ENCODE assay signal across 14 mouse cellular contexts in the genomic region with DNA sequence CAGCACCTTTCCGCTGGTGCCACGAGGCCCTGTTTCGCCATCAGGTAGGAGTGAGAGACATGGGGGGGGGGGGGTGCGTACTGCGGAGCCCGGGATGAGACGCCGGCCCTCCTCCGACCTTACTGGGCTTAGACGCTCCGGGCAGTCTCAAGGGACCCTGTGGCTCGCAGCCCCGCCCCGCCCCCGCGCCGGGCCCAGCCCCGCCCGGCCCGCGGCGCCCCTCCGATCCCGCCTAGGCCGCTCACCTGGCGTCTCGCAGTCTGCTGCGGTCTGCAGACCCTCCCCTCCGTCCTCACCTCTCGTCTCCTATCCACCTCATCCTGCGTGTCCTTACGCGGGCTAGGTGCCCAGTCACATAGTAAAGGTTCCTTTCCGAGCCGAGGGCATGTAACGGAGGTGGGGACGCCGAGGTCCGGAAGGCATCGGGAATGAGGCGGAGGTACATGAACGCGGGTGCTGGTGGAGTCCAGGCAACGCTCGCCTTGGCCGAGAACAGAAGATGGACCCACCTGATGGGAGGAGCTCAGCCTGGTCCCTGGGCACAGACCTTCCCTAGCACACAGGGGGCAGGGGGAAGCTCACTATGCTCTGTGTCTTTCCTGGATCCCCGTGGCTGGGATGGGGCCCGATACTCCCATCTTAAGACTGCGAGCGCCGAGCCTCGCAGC. TPM values are rescaled to one million over a fixed set of nuclear protein-coding genes. Genes with fewer than 3 reads are reported as not detected.
A peak's percentile ranks its signal among the peaks of the same experiment; 100 is the strongest.
DNase-seq lines count a peak whose midpoint lies in the region; ATAC-seq and TF ChIP-seq lines count a peak whose summit lies in the region.
"Had no signal": no experiment of that assay in that cellular context is flagged by ENCODE, and none has a peak within 500 bp of the region (broad histone marks: within the 10 kb centered on the region; RNA-seq: fewer than 3 reads in every experiment).

No protein-coding gene starts in this region.

- H3K9me3 ChIP-seq in hindbrain, embryonic 12.5 days (replicated peaks), result no peaks in the 10 kb centered on the region
- H3K9me3 ChIP-seq in hindbrain, embryonic 13.5 days, result no peaks in the 10 kb centered on the region
- no peaks in the 10 kb centered on the region for H3K9me3 ChIP-seq in ES-E14 (ENCODE audit: control insufficient read depth, insufficient read depth, low read depth, low read length)
- no peaks in the 10 kb centered on the region for H3K9me3 ChIP-seq in embryonic facial prominence, embryonic 11.5 days (replicated peaks; ENCODE audit: control insufficient read depth, low read length)
- H3K9me3 ChIP-seq in midbrain, embryonic 13.5 days, result no peaks in the 10 kb centered on the region

- WGBS in hindbrain, embryonic 12.5 days, result under 1% methylated on average over 52 of the region's 52 CpGs
- 2% methylated on average over 38 of the region's 52 CpGs for WGBS in hindbrain, embryonic 13.5 days
- 1% methylated on average over 49 of the region's 52 CpGs for WGBS in embryonic facial prominence, embryonic 11.5 days
- under 1% methylated on average over 51 of the region's 52 CpGs for WGBS in midbrain, embryonic 13.5 days

- H3K9ac ChIP-seq in hindbrain, embryonic 12.5 days, result no peak overlapping the region
- no peak overlapping the region for H3K9ac ChIP-seq in hindbrain, embryonic 13.5 days
- no peak overlapping the region for H3K9ac ChIP-seq in ES-E14 (ENCODE audit: insufficient read depth, low read depth, low read length, poor library complexity, severe bottlenecking)
- no peak overlapping the region for H3K9ac ChIP-seq in embryonic facial prominence, embryonic 11.5 days (replicated peaks; ENCODE audit: low read length)
- no peak overlapping the region for H3K9ac ChIP-seq in midbrain, embryonic 13.5 days (replicated peaks)

- DNase-seq in ES-E14 (ENCODE audit: low read depth, low spot score), result no peak
- DNase-seq in embryonic facial prominence, embryonic 11.5 days (ENCODE audit: low spot score), result peak; percentile 19
- no peak for DNase-seq in adrenal gland, adult (ENCODE audit: inconsistent age in 2 of 2, low spot score in 1 of 2)
- DNase-seq in gastrocnemius, postnatal 14 days, result no peak
- DNase-seq: adrenal gland, postnatal 25 days; cerebellum, adult 9-11 months; kidney, adult 18-20 months; right cerebral cortex, postnatal 25 days; thymus, postnatal 36 days had no signal

- peaks cover 98% of the 10 kb centered on the region for H3K27me3 ChIP-seq in hindbrain, embryonic 12.5 days
- H3K27me3 ChIP-seq in hindbrain, embryonic 13.5 days, result peaks cover 97% of the 10 kb centered on the region
- H3K27me3 ChIP-seq in embryonic facial prominence, embryonic 11.5 days (ENCODE audit: control insufficient read depth, insufficient read depth, low read length), result peaks cover 78% of the 10 kb centered on the region
- H3K27me3 ChIP-seq in midbrain, embryonic 13.5 days, result peaks cover 98% of the 10 kb centered on the region

- peak overlapping the region; percentile 34 for H3K4me2 ChIP-seq in hindbrain, embryonic 12.5 days (replicated peaks)
- H3K4me2 ChIP-seq in hindbrain, embryonic 13.5 days, result no peak overlapping the region
- H3K4me2 ChIP-seq in embryonic facial prominence, embryonic 11.5 days (ENCODE audit: low read depth, low read length), result peak overlapping the region; percentile 35
- 0 out of 2 replicates have a peak overlapping the region, but pooled peaks have one; percentile 13 for H3K4me2 ChIP-seq in midbrain, embryonic 13.5 days (replicated peaks)

- intact Hi-C loops in gastrocnemius, postnatal 14 days (cut with DNase I; ENCODE audit: low total_unique reads), result no loop called here

- H3K4me3 ChIP-seq in hindbrain, embryonic 12.5 days, result peak overlapping the region; percentile 20
- H3K4me3 ChIP-seq in hindbrain, embryonic 13.5 days, result no peak overlapping the region; the same call in 1 of the 2 replicates
- H3K4me3 ChIP-seq in ES-E14 (ENCODE audit: insufficient read depth in 1 of 2, low read depth in 1 of 2, low read length in 2 of 2, poor library complexity in 1 of 2, severe bottlenecking in 1 of 2), result peak overlapping the region; percentile 35 to 45; a peak in 2 of 4 replicates
- H3K4me3 ChIP-seq in embryonic facial prominence, embryonic 11.5 days (ENCODE audit: low read depth, low read length), result peak overlapping the region; percentile 13
- H3K4me3 ChIP-seq in midbrain, embryonic 13.5 days (replicated peaks), result no peak overlapping the region

- in situ Hi-C loops in ES-E14 (cut with MboI; ENCODE audit: low sequenced_read_pairs in 2 of 2, unreplicated experiment in 2 of 2), result loop anchor here in 1 of 2 experiments (25.0 kb wide), 2 partner anchors 1685 to 1960 kb away; a partner anchor contains a TSS

- H3K4me1 ChIP-seq in hindbrain, embryonic 12.5 days, result peaks cover 14% of the 10 kb centered on the region
- peaks cover 15% of the 10 kb centered on the region for H3K4me1 ChIP-seq in hindbrain, embryonic 13.5 days (replicated peaks)
- peaks cover 0 to 6% of the 10 kb centered on the region in 2 experiments; a peak in 1 of 4 replicates for H3K4me1 ChIP-seq in ES-E14 (ENCODE audit: control insufficient read depth in 2 of 2, insufficient read depth in 2 of 2, low read length in 2 of 2, poor library complexity in 1 of 2)
- H3K4me1 ChIP-seq in embryonic facial prominence, embryonic 11.5 days (ENCODE audit: control insufficient read depth, insufficient read depth, low read length), result peaks cover 3% of the 10 kb centered on the region
- H3K4me1 ChIP-seq in midbrain, embryonic 13.5 days (replicated peaks), result peaks cover 14% of the 10 kb centered on the region

- H3K27ac ChIP-seq in hindbrain, embryonic 12.5 days, result no peak overlapping the region
- H3K27ac ChIP-seq in hindbrain, embryonic 13.5 days, result no peak overlapping the region
- H3K27ac ChIP-seq in ES-E14 (ENCODE audit: insufficient read depth, low read depth, low read length, poor library complexity, severe bottlenecking), result no peak overlapping the region
- no peak overlapping the region for H3K27ac ChIP-seq in embryonic facial prominence, embryonic 11.5 days (replicated peaks; ENCODE audit: low read depth, low read length)
- H3K27ac ChIP-seq in midbrain, embryonic 13.5 days, result no peak overlapping the region

- no peaks in the 10 kb centered on the region for H3K36me3 ChIP-seq in hindbrain, embryonic 12.5 days
- H3K36me3 ChIP-seq in hindbrain, embryonic 13.5 days, result no peaks in the 10 kb centered on the region
- H3K36me3 ChIP-seq in ES-E14 (ENCODE audit: control insufficient read depth, insufficient read depth, low read length, poor library complexity, severe bottlenecking), result no peaks in the 10 kb centered on the region
- H3K36me3 ChIP-seq in embryonic facial prominence, embryonic 11.5 days (replicated peaks; ENCODE audit: control insufficient read depth, insufficient read depth, low read depth, low read length), result no peaks in the 10 kb centered on the region
- H3K36me3 ChIP-seq in midbrain, embryonic 13.5 days, result no peaks in the 10 kb centered on the region

- no peak for ATAC-seq in hindbrain, embryonic 12.5 days (ENCODE audit: low FRiP score)
- no peak for ATAC-seq in hindbrain, embryonic 13.5 days (ENCODE audit: low FRiP score)
- ATAC-seq in embryonic facial prominence, embryonic 11.5 days (replicated peaks; ENCODE audit: insufficient number of reproducible peaks, low FRiP score, low TSS enrichment, low read depth), result no peak
- peak; percentile 50; the same call in 1 of the 2 replicates for ATAC-seq in midbrain, embryonic 13.5 days

TF ChIP-seq in ES-E14, 5 proteins besides CTCF, POLR2A, EP300 and RAD21:
- TF ChIP-seq ZC3H11A (IDR thresholded peaks at IDR 0.05; ENCODE audit: borderline replicate concordance, low read depth, low read length), result no peak
- TF ChIP-seq HCFC1 (IDR thresholded peaks at IDR 0.05; ENCODE audit: borderline replicate concordance, insufficient read depth, low read length), result no peak

RNA-seq across cellular contexts. Expression of a gene that starts 8.9 kb away (rescaled TPM):
- 15.5 and 17.3 TPM in 2 replicates for polyA plus RNA-seq in hindbrain, embryonic 12.5 days (2016; fragmentation: Nextera tagmentation; extraction: Ambion mirVana)
- 0.54 and 1.5 TPM in 2 replicates for polyA plus RNA-seq in hindbrain, embryonic 13.5 days (2015; fragmentation: Nextera tagmentation; extraction: Ambion mirVana)
- total RNA-seq in ES-E14 (2012; rRNA removed), result 0.37 and 0.76 TPM in 2 replicates
- 11.8 and 12.3 TPM in 2 replicates for polyA plus RNA-seq in embryonic facial prominence, embryonic 11.5 days (2014; fragmentation: Nextera tagmentation; extraction: Ambion mirVana)
- not detected in 2 replicates for polyA plus RNA-seq in midbrain, embryonic 13.5 days (2015; fragmentation: Nextera tagmentation; extraction: Ambion mirVana)
- not detected for total RNA-seq in gastrocnemius, postnatal 14 days (2021)
- total RNA-seq: adrenal gland, postnatal 25 days; left cerebral cortex, postnatal 25 days; MEL had no signal

Comparison
In these comparisons a context has a peak if more than half of its experiments do, and no peak if none do; other contexts are left out.
1. H3K4me3 ChIP-seq: peak in hindbrain, embryonic 12.5 days (single experiment), ES-E14 (2 of 2) and embryonic facial prominence, embryonic 11.5 days (single experiment); none in hindbrain, embryonic 13.5 days (single experiment) and midbrain, embryonic 13.5 days (single experiment).